Mouse (Mus musculus) ES-Bruce4 (cell line): Measurements from ENCODE around the gene Fam193b.

Experiments
- CTCF ChIP-seq: IDR thresholded peaks from one replicate; pipeline ENCODE4 v1.8.1; 2011; ENCODE audit warnings: low read depth, low read length
- POLR2A ChIP-seq: IDR thresholded peaks from one replicate; pipeline ENCODE4 v1.8.1; 2011; ENCODE audit warnings: low read length; ENCODE audit not compliant: insufficient read depth

- no peak for TF ChIP-seq CTCF
- TF ChIP-seq POLR2A = no peak
Observed at GRCm38 (mm10) chr13:55569726-55570285, 1.1 kb downstream of the Fam193b start.
